Mouse (Mus musculus) gastrocnemius, adult 18-20 months (tissue): Measurements from ENCODE around the gene Parp3. TPM values are rescaled to one million over a fixed set of nuclear protein-coding genes. Genes with fewer than 3 reads are reported as not detected.
A peak's percentile ranks its signal among the peaks of the same experiment; 100 is the strongest.

ENCODE experiments used
- DNase-seq: peaks from one replicate; pipeline ENCODE4 v3.0.0; 2021; ENCODE audit warnings: low spot score
- total RNA-seq, 2 experiments: library from RNA; stranded (reverse); gene quantifications; 2 replicates each; pipeline ENCODE4 v1.2.3; 2021

Gene Parp3
- total RNA-seq, 2 experiments from 2014 or later = 68.1 to 69.4 TPM

DNA sequence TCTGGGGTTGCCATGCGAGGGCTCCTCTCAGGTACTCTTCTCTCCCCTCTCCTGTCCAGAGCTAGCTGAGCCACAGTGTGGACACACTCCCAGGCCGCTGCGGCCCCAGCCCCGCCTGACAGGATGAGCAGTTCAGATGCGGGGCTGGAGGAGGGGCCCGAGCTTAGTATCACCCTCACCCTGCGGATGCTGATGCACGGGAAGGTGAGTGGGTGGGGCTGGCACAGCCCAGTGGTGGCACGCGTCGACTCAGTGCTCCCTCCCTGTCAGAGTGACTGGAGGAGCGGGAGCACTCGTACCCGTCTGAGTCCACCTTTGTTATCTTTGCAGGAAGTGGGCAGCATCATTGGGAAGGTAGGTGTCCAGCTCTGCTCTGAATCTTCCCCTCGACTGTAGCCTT, 16.8 kb downstream of the Parp3 start:
- no peak for DNase-seq

GRCm38 (mm10) chr9:106457920-106458319, 18.8 kb downstream of the Parp3 start:
- DNase-seq = no peak

GRCm38 (mm10) chr9:106457163-106457559, 19.6 kb downstream of the Parp3 start:
- no peak for DNase-seq

- no peak for DNase-seq
These were observed 20.2 kb downstream of the Parp3 start for GRCm38 (mm10) chr9:106456325-106457162.

DNA sequence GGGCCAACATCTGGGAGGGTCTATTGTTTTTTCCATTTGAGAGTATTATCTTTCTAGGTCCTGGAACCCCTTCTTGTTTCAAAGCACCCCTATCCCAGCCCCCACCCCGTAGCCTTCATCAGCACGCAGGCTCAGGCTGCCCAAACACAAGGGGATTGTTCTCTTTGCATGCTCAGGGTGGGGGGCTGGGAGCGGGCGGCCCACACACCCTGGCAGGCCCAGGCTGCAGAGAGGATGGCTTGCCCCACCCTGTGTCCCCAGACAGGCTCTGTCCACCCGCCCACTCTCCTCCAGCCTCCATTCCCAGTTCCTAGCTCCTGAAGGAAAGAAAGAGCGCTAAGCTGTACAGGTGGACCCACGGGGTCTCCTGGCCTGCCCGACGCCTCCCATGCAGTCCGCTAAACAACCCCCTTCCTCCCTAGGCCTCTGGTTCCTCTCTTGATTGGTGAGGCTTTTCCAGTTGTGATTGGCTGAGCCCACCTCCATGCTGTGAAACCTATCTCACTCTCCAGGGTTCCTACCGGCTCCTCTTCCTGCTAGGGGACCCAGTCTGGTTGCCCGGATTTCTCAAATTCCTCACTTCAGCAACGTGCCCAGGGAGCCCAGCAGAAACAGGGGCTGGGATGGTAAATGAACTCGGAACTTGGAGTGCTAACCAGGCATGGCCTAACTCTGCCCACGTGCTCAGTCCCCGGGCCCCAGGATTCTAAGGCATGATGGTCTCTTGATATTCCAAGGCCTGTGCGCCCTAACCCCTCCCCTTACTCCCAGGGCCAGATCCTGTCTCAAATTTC, 21.7 kb downstream of the Parp3 start:
- no peak for DNase-seq

- DNase-seq = no peak
These were observed 22.5 kb downstream of the Parp3 start for GRCm38 (mm10) chr9:106454071-106454761.

DNA sequence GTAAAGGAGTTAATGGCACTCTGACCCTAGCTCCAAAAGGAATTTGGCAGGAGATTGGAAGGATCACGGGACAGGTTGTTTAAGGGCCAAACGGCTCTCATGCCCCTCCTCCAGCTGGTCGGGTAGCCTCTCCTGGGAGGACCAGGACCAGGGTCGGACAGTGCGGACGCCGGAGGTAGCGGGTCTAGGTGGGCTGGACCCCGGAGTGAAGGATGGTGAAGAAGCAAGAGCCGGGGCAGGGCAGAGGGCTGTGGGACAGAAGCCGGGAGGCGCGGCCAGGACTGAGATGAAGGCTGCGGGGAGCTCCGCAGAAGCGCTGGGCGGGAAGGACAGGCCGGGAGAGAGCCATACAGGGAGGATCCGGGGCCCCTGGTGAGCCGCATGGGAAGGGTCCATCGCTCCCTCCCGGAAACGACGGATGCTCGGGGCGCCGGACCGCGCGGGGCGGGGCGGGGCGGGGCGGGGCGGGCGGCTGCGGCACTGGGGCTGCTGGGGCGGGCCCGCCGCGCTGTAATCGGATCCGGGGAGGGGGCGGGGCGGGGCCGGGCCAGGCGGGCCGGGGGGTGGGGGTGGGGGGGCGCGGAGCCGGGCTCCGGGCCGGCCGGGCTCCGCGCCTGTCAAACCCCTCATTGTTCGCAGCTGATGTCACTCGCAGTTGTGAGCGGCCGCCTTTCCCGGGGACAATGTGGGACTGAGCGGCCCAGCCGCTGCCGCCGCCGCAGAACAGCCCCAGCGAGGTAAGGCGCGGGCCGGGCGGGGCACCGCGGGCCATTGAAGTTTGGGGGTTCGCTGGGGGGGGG, 23.3 kb downstream of the Parp3 start, which contains the start of gene Pcbp4:
Gene Pcbp4 (plus strand): TSS at position 21 of the 800 bp plus-strand sequence.
- no peak for DNase-seq

DNA sequence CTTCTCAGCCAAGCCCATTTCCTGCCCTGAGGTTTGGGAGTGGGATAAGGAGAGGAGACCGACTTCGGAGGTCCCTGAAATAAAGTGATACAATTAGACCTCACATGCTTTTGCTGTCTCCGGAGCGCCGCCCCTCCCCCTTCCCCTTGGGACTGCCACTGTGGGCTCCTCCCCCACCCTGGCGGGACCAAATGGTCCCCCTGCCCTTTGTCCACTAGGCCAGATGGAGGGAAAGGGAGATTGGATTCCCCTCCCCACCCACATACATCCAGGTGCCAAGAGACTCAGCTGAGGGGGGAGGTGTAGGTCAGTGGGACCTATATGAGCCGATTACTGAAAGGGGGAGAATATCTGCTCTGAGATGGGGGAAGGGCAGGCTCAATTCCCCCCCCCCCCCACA, 23.9 kb downstream of the Parp3 start:
- DNase-seq = no peak

- no peak for DNase-seq
These were observed 24.4 kb downstream of the Parp3 start for GRCm38 (mm10) chr9:106452351-106452750.

DNA sequence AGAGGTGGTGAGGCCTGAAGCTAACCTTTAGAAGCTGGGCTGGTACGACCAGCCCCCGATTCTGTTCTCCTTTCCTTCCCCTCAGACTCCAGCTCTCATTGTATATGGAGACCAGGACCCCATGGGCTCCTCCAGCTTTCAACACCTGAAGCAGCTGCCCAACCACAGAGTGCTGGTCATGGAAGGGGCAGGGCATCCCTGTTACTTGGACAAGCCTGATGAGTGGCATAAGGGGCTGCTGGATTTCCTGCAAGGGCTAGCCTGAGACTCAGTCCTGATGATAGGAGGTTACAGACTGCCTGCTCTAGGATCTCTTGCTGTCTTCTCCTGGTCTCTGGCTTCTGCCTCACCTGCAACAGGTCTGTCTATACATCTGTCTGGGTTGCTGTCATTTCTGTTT, 24.9 kb downstream of the Parp3 start:
- DNase-seq = no peak

- no peak for DNase-seq
These were observed 25.5 kb downstream of the Parp3 start for GRCm38 (mm10) chr9:106451298-106451697.

GRCm38 (mm10) chr9:106450661-106451060, 26.1 kb downstream of the Parp3 start:
- DNase-seq = peak; percentile 77

DNA sequence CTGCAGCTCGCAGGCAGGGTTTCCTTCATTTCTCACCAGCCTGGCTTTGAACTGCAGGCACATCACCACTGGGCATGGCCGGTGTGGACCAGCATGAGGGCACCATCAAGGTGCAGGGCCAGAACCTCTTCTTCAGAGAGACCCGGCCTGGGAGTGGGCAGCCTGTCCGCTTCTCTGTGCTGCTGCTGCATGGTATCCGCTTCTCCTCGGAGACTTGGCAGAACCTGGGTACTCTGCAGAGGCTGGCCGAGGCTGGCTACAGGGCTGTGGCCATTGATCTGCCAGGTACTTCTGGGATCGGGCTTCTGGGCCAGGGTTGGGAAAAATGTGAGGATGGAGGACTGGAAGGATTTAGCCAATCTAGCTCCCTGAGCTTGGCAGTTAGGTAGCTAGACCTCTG, 26.8 kb downstream of the Parp3 start:
- no peak for DNase-seq

- DNase-seq = peak; percentile 91
These were observed 28.2 kb downstream of the Parp3 start for GRCm38 (mm10) chr9:106448498-106449031.

- no peak for DNase-seq
These were observed 28.8 kb downstream of the Parp3 start for GRCm38 (mm10) chr9:106447951-106448350.

DNA sequence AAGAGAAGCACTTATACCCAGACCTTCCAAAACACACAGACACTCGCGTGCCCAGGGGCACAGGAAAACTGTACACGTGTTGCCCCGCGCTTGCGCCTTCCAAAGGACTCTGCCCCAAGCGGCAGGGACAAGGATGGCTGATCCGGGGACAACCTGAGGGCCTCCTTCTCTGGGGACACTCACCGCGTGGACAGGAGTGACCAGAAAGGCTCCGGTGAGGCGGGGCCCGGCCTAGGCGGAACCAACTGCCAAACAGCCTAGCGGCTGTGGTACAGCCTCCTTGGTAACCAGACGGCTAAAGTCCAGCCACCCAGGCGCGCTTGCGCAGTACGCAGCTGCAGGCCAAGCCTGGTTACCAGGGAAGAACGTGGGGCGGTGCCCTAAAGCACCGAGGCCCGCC, 29.4 kb downstream of the Parp3 start, which contains the start of the genes Abhd14b and Abhd14a:
Gene Abhd14b (plus strand): TSS at position 112 of the 400 bp plus-strand sequence.
Gene Abhd14a (minus strand): TSS at position 331 of the 400 bp plus-strand sequence.
- DNase-seq = peak; percentile 95

DNA sequence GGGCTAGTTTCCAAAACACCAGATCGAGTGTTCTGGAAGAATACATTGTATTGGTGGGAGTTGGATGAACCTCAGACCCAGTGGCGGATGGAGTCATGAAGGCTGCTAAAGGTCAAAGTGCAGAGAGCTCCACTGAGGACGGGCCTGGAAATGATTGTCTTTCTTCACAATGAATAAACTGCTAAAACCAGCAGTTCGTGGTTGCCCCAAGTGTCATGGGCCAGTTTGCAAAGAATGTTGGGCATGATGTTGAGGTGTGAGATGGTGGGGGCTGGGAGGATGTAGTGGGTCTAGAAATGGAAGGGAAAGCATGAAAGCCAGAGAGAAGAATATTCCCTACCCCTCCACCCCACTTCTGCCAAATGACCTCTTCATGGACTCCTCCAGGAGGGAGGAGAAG, 31.9 kb downstream of the Parp3 start:
- no peak for DNase-seq

DNA sequence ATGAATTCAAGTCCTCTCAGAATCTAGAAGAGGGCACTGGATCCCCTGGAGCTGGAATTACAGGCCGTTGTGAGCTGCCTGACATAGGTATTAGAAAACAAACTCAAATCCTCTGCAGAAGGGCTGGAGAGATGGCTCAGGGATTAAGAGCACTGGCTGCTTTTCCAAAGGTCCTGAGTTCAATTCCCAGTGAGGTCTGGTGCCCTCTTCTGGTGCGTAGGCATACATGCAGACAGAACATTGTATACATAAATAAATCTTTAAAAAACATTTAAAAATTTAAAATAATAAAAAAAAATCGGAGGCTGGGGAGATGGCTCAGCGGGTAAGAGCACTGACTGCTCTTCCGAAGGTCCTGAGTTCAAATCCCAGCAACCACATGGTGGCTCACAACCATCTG, 34.1 kb downstream of the Parp3 start:
- no peak for DNase-seq

DNA sequence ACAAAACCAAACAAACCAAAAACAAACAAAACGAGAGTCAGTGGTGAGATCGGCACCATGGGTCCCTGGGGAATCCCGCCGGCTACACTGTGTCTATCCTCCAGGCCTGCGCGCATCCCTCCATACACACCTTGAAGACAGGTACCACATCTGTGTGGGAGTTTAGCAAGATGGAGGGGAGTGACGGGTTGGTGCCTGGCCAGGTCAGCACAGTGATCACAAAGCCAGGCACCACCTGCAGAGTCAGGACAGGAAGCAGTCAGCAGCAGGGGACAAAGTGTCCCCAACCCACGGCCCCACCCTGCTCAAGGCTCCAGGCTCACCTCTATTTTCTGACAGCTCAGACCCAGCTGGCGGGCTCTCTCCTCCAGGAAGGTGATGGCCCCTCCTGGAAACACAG, 40.2 kb downstream of the Parp3 start:
- DNase-seq = no peak

DNA sequence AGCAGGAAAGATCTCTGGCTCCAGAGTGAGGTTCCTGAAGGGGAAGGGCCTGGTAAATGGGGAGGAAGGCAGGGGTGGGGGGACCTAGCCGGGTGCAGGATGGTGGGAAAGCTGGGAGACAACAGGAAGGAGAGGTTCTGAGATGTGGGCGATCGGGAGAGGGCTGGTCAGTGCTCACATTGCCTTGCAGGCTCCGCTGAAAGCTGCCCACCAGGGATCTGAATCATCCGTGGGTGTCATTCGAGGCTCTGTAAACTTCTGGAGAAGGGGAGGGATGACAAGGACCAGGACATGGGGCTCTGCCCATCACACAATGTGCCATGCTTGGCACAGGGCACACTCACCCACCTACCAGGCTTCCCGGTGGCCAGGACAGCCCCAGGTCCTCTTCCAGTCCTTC, 43.4 kb downstream of the Parp3 start:
- no peak for DNase-seq

- no peak for DNase-seq
These were observed 46.8 kb downstream of the Parp3 start for GRCm38 (mm10) chr9:106430015-106430264.
